Mouse (Mus musculus) lung, embryonic 14.5 days (tissue): ENCODE results near the gene Gm20388. TPM values are rescaled to one million over a fixed set of nuclear protein-coding genes. Genes with fewer than 3 reads are reported as not detected.

Source experiments
- ATAC-seq: fragments of 200-750 bp; cut with Nextera tagmentation; 2 replicates; pipeline ENCODE4 v1.8.0; 2017; ENCODE audit warnings: mild to moderate bottlenecking, moderate TSS enrichment, moderate library complexity; ENCODE audit not compliant: insufficient read depth
- DNase-seq: peaks from one replicate; pipeline ENCODE4 v3.0.0-alpha.2; 2015
- H3K27ac ChIP-seq: fragments of 300-500 bp; sonication (generic); 2 replicates; pipeline ENCODE4 v1.5.1; 2014; ENCODE audit warnings: low read depth, mild to moderate bottlenecking, moderate library complexity
- H3K27me3 ChIP-seq: fragments of 300-500 bp; sonication (generic); 2 replicates; pipeline ENCODE4 v1.6.1; 2014; ENCODE audit warnings: low read length, control low read depth; ENCODE audit not compliant: insufficient read depth
- H3K36me3 ChIP-seq: fragments of 300-500 bp; sonication (generic); 2 replicates; pipeline ENCODE4 v1.6.1; 2014; ENCODE audit warnings: control low read depth; ENCODE audit not compliant: insufficient read depth
- H3K4me1 ChIP-seq: fragments of 300-500 bp; sonication (generic); 2 replicates; pipeline ENCODE4 v1.6.1; 2014; ENCODE audit warnings: antibody characterized with exemption, control low read depth; ENCODE audit not compliant: insufficient read depth
- H3K4me2 ChIP-seq: fragments of 300-500 bp; sonication (generic); 2 replicates; pipeline ENCODE4 v1.6.1; 2014; ENCODE audit warnings: mild to moderate bottlenecking
- H3K4me3 ChIP-seq: fragments of 300-500 bp; sonication (generic); 2 replicates; pipeline ENCODE4 v1.5.1; 2014; ENCODE audit warnings: low read depth, low read length
- H3K9ac ChIP-seq: fragments of 300-500 bp; sonication (generic); 2 replicates; pipeline ENCODE4 v1.6.1; 2014
- H3K9me3 ChIP-seq: fragments of 300-500 bp; sonication (generic); 2 replicates; pipeline ENCODE4 v1.6.1; 2016; ENCODE audit warnings: low read depth, low read length, control low read depth
- CTCF ChIP-seq: IDR thresholded peaks from 2 replicates; pipeline ENCODE4 v1.5.1; 2016; ENCODE audit warnings: antibody characterized with exemption, low read depth
- WGBS: fragments of 180-500 bp; shearing (Covaris S2); extraction: QIAGEN DNeasy Blood & Tissue Kit; methylation state at CpG from one replicate; pipeline ENCODE4 v1.1.7; 2014; 5-methylcytosine and 5-hydroxymethylcytosine counted together
- polyA plus RNA-seq: library from polyadenylated mRNA; unstranded; fragments of >200 nt; fragmentation: Nextera tagmentation; extraction: Ambion mirVana; gene quantifications from 2 replicates; pipeline ENCODE4 v1.2.1, GENCODE M21; 2014

Gm20388 gene
- polyA plus RNA-seq, 1 experiment from 2014 or later: not detected

DNA sequence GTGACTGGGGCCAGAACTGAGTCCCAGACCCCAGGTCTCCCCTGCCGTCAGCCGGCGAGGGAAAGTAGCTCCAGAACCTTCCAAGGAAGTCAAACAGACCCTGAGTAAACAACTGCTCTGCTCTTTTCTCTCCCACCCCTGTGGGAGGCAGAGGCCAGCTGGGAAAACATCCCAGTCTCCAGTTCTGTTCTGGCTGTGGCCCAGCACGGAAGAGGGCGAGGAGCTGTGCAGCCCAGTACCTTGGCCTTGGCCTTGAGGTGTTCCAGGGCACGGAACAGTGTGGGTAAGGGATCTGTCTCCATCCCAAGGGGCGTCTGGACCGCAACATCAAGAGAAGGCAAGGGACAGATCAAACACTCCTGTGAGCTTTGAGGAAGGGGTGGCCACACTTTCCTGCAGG is 2011.5 kb downstream of the Gm20388 start:
- H3K27ac ChIP-seq: peak overlapping the region; percentile 75
- H3K27me3 ChIP-seq: no peaks in the 10 kb centered on the region
- H3K9me3 ChIP-seq: no peaks in the 10 kb centered on the region
- TF ChIP-seq CTCF: no peak
- no peak overlapping the region for H3K4me2 ChIP-seq
- no peaks in the 10 kb centered on the region for H3K36me3 ChIP-seq
- H3K4me3 ChIP-seq: no peak overlapping the region
- DNase-seq (peak; percentile 83), ATAC-seq (peak; percentile 62; the same call in 1 of the 2 replicates)
- peaks cover 13% of the 10 kb centered on the region for H3K4me1 ChIP-seq
- H3K9ac ChIP-seq: no peak overlapping the region
- WGBS: 8% methylated on average over 8 of the region's 8 CpGs

DNA sequence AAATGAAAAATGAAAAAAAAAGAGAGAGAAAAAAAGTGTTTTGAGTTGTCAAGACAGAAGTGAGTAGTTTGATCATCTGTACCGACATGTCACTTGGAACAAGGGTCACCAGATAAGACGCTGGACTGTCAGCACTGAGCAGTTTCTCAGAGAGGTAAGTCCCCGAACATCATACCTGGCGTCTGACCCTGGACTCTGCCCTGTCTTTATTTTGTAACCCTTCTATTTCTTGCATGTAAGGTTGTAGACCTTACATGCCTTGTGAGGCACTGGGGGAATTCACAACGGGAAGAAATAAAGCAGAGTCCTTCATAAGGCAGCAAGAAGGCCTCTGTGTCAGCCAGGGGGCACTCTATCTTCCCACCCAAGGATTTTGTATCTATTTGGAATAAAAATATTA is 2014.0 kb downstream of the Gm20388 start:
- no peaks in the 10 kb centered on the region for H3K9me3 ChIP-seq
- no peak overlapping the region for H3K4me3 ChIP-seq
- no peak overlapping the region for H3K9ac ChIP-seq
- H3K27me3 ChIP-seq: no peaks in the 10 kb centered on the region
- H3K4me2 ChIP-seq: no peak overlapping the region
- no peak overlapping the region for H3K27ac ChIP-seq
- DNase-seq (no peak), ATAC-seq (no peak)
- WGBS: 75% methylated on average over 5 of the region's 5 CpGs
- no peak for TF ChIP-seq CTCF
- H3K36me3 ChIP-seq: no peaks in the 10 kb centered on the region
- H3K4me1 ChIP-seq: peaks cover 13% of the 10 kb centered on the region

DNA sequence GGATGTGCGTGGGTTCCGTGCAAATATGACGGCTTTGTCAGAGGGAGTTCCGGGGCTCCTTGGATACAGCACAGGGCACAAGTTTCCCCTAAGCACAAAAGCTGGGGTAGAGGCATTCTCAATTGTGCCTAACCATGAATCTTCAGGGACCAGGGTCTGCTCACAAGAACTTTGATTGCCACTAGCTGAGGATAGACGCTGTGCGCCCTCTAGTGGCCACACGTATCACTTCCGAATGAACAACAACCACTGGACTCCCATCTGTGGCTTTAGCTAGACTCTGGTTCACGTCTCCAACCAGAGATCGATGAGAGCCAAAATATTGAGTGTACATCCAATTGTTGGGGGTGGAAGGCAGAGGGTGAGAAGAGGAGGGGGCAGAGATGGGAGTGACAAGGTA is 2015.0 kb downstream of the Gm20388 start:
- WGBS: 26% methylated on average over 10 of the region's 10 CpGs
- Histone ChIP-seq H3K27me3 (no peaks in the 10 kb centered on the region), H3K36me3 (no peaks in the 10 kb centered on the region), H3K4me1 (peaks cover 13% of the 10 kb centered on the region), H3K4me2 (no peak overlapping the region), H3K27ac (no peak overlapping the region), H3K4me3 (no peak overlapping the region), H3K9me3 (no peaks in the 10 kb centered on the region), H3K9ac (no peak overlapping the region)
- TF ChIP-seq CTCF: peak; percentile 97
- ATAC-seq: 0 out of 2 replicates have a peak, but pooled peaks have one; percentile 9
- peak; percentile 94 for DNase-seq

GRCm38 (mm10) chr8:121926266-121926665 is 2015.6 kb downstream of the Gm20388 start:
- Histone ChIP-seq H3K9me3 (no peaks in the 10 kb centered on the region), H3K4me2 (no peak overlapping the region), H3K4me1 (peaks cover 11% of the 10 kb centered on the region), H3K27ac (no peak overlapping the region), H3K36me3 (no peaks in the 10 kb centered on the region), H3K4me3 (no peak overlapping the region), H3K9ac (no peak overlapping the region), H3K27me3 (no peaks in the 10 kb centered on the region)
- 57% methylated on average over 8 of the region's 8 CpGs for WGBS
- ATAC-seq: no peak
- no peak for TF ChIP-seq CTCF
- DNase-seq: no peak

GRCm38 (mm10) chr8:121927316-121927715 is 2016.7 kb downstream of the Gm20388 start:
- WGBS: 28% methylated on average over 8 of the region's 8 CpGs
- no peak overlapping the region for H3K9ac ChIP-seq
- peak; percentile 81 for DNase-seq

GRCm38 (mm10) chr8:121930047-121930446 is 2019.4 kb downstream of the Gm20388 start:
- H3K9ac ChIP-seq: no peak overlapping the region
- H3K9me3 ChIP-seq: no peaks in the 10 kb centered on the region
- no peak for TF ChIP-seq CTCF
- WGBS: 82% methylated on average over 4 of the region's 4 CpGs
- H3K4me3 ChIP-seq: no peak overlapping the region
- H3K4me1 ChIP-seq: no peaks in the 10 kb centered on the region
- DNase-seq: no peak
- H3K4me2 ChIP-seq: no peak overlapping the region
- no peak overlapping the region for H3K27ac ChIP-seq
- H3K27me3 ChIP-seq: no peaks in the 10 kb centered on the region
- H3K36me3 ChIP-seq: no peaks in the 10 kb centered on the region
- ATAC-seq: no peak

More at GRCm38 (mm10) chr8:121927316-121927715, 2016.7 kb downstream of the Gm20388 start:
- peak; percentile 63 for TF ChIP-seq CTCF
- Histone ChIP-seq H3K4me3 (no peak overlapping the region), H3K9me3 (no peaks in the 10 kb centered on the region), H3K27me3 (no peaks in the 10 kb centered on the region), H3K4me1 (peaks cover under 1% of the 10 kb centered on the region; the same call in 1 of the 2 replicates), H3K27ac (no peak overlapping the region), H3K36me3 (no peaks in the 10 kb centered on the region), H3K4me2 (no peak overlapping the region)
- 0 out of 2 replicates have a peak, but pooled peaks have one; percentile 35 for ATAC-seq

DNA sequence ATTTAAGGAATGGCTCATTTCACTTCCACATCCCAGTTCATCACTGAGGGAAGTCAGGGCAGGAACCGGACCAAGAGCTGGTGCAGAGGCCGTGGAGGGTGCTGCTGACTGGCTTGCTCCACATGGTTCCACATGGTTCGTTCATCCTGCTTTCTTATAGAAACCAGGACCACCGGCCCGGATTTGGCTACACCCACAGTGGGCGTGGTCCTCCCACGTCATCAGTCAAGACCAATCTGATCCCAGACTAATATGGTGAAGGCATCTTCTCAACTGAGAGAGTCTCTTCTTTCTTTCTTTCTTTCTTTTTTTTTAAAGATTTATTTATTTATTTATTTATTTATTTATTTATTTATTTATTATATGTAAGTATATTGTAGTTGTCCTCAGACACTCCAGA is 2020.9 kb downstream of the Gm20388 start:
- Histone ChIP-seq H3K9ac (no peak overlapping the region), H3K36me3 (no peaks in the 10 kb centered on the region), H3K9me3 (no peaks in the 10 kb centered on the region), H3K27ac (no peak overlapping the region), H3K4me1 (no peaks in the 10 kb centered on the region), H3K4me2 (no peak overlapping the region), H3K4me3 (no peak overlapping the region), H3K27me3 (no peaks in the 10 kb centered on the region)
- ATAC-seq (no peak), DNase-seq (no peak)
- WGBS: 79% methylated on average over 7 of the region's 7 CpGs
- no peak for TF ChIP-seq CTCF
